Mouse (Mus musculus) megakaryocyte, embryonic 14.5 days (primary cell): ENCODE data around the gene Lyl1.

ENCODE experiments used
- FLI1 ChIP-seq: IDR thresholded peaks from 2 replicates; pipeline ENCODE4 v1.6.1; 2012; ENCODE audit warnings: low read length, inconsistent platforms, mixed read lengths
- GATA1 ChIP-seq: IDR thresholded peaks from 3 replicates; pipeline ENCODE4 v1.6.1; 2012; ENCODE audit warnings: mixed read lengths, low read length, inconsistent platforms, borderline replicate concordance

DNA sequence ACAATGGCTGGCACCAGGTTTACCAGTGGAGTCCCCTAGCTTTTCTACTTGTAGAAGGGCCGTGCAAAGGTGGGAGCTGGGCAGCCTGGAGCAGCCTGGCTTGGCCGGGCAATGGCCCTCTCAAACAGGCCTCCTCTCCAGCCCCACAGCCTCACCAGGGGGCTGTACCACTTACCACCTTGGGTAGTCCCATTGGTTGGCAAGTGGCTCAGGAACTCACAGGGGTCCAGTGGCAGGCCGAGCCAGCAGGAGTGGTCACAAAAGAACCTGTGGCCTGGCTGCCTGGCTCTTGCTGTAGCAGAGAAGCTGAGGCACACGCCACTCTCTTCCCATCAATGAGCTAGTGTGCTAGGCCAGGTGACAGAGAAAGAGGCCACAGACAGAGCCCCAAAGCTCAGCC, 12.9 kb downstream of the Lyl1 start:
- TF ChIP-seq GATA1, result no peak
- TF ChIP-seq FLI1, result no peak
